In genomic region chr11:3352990-3353585, GRCm38 (mm10) we compare ENCODE assay signal across 11 mouse cellular contexts. TPM values are rescaled to one million over a fixed set of nuclear protein-coding genes. Genes with fewer than 3 reads are reported as not detected.
A peak's percentile ranks its signal among the peaks of the same experiment; 100 is the strongest.
DNase-seq lines count a peak whose midpoint lies in the region; ATAC-seq and TF ChIP-seq lines count a peak whose summit lies in the region.
"Had no signal": no experiment of that assay in that cellular context is flagged by ENCODE, and none has a peak within 500 bp of the region (broad histone marks: within the 10 kb centered on the region; RNA-seq: fewer than 3 reads in every experiment).

No protein-coding gene starts in this region.

- no peak overlapping the region for H3K9ac ChIP-seq in lung, embryonic 14.5 days
- H3K9ac ChIP-seq in stomach, postnatal 0 days (ENCODE audit: low read length) = no peak overlapping the region
- H3K9ac ChIP-seq: midbrain, embryonic 12.5 days had no signal

- H3K36me3 ChIP-seq in lung, embryonic 14.5 days (ENCODE audit: insufficient read depth) = peaks cover 65% of the 10 kb centered on the region
- H3K36me3 ChIP-seq in stomach, postnatal 0 days (ENCODE audit: control insufficient read depth, insufficient read depth, low read length) = peaks cover 25% of the 10 kb centered on the region

- intact Hi-C loops in heart, postnatal 25 days (cut with DNase I) = no loop called here

- H3K27me3 ChIP-seq in lung, embryonic 14.5 days (ENCODE audit: insufficient read depth, low read length) = no peaks in the 10 kb centered on the region
- no peaks in the 10 kb centered on the region for H3K27me3 ChIP-seq in stomach, postnatal 0 days (ENCODE audit: control insufficient read depth, insufficient read depth, low read length)
- H3K27me3 ChIP-seq: midbrain, embryonic 12.5 days; Patski had no signal

- H3K4me3 ChIP-seq in lung, embryonic 14.5 days (ENCODE audit: low read depth, low read length) = no peak overlapping the region
- H3K4me3 ChIP-seq in stomach, postnatal 0 days (ENCODE audit: low read depth, low read length) = no peak overlapping the region
- H3K4me3 ChIP-seq: midbrain, embryonic 12.5 days had no signal

- peak; percentile 90 for DNase-seq in heart, adult 11 months
- no peak for DNase-seq in heart, postnatal 25 days (ENCODE audit: low spot score)
- peak; percentile 31 for DNase-seq in lung, embryonic 14.5 days
- no peak for DNase-seq in lung, adult 18-20 months
- DNase-seq in MN1 (ENCODE audit: low spot score) = peak; percentile 49
- DNase-seq in stomach, postnatal 0 days (ENCODE audit: low spot score) = no peak
- no peak for DNase-seq in natural killer cell, adult 2 months (ENCODE audit: low spot score in 2 of 2)
- DNase-seq: heart, postnatal 36 days had no signal

- no peaks in the 10 kb centered on the region for H3K9me3 ChIP-seq in lung, embryonic 14.5 days (ENCODE audit: low read depth, low read length)
- H3K9me3 ChIP-seq in stomach, postnatal 0 days (ENCODE audit: control insufficient read depth, low read length) = no peaks in the 10 kb centered on the region
- H3K9me3 ChIP-seq: midbrain, embryonic 12.5 days had no signal

- peak; percentile 37 for TF ChIP-seq CTCF in lung, embryonic 14.5 days (IDR thresholded peaks at IDR 0.05; ENCODE audit: low read depth)
- TF ChIP-seq CTCF in stomach, postnatal 0 days (IDR thresholded peaks at IDR 0.05; ENCODE audit: low read depth) = peak; percentile 53

- TF ChIP-seq EP300 in stomach, postnatal 0 days (optimal IDR thresholded peaks at IDR 0.05) = no peak

- no peak overlapping the region for H3K4me2 ChIP-seq in lung, embryonic 14.5 days
- no peak overlapping the region for H3K4me2 ChIP-seq in stomach, postnatal 0 days (replicated peaks; ENCODE audit: low read depth)
- H3K4me2 ChIP-seq: midbrain, embryonic 12.5 days had no signal

- 53% methylated on average over 18 of the region's 18 CpGs for WGBS in lung, embryonic 14.5 days
- WGBS in stomach, postnatal 0 days = 62% methylated on average over 18 of the region's 18 CpGs

- no peak for ATAC-seq in lung, embryonic 14.5 days (ENCODE audit: insufficient read depth)
- ATAC-seq in stomach, postnatal 0 days (ENCODE audit: low FRiP score, low TSS enrichment) = no peak
- ATAC-seq in cerebellum, adult (ENCODE audit: insufficient number of reproducible peaks, low FRiP score, low TSS enrichment) = no peak
- ATAC-seq: Patski had no signal

- H3K4me1 ChIP-seq in lung, embryonic 14.5 days (ENCODE audit: insufficient read depth) = peaks cover 8% of the 10 kb centered on the region
- H3K4me1 ChIP-seq in stomach, postnatal 0 days (replicated peaks; ENCODE audit: control insufficient read depth, insufficient read depth) = no peaks in the 10 kb centered on the region; the same call in 1 of the 2 replicates

- no peak overlapping the region for H3K27ac ChIP-seq in lung, embryonic 14.5 days (ENCODE audit: low read depth)
- no peak overlapping the region for H3K27ac ChIP-seq in stomach, postnatal 0 days (replicated peaks)
- H3K27ac ChIP-seq: midbrain, embryonic 12.5 days had no signal

RNA-seq across cellular contexts. Expression of gene Pik3ip1, which starts 22.9 kb away (rescaled TPM):
- 10 to 100 TPM; 39.4 to 42.4 TPM for total RNA-seq in heart, postnatal 25 days (2021)
- polyA plus RNA-seq in lung, embryonic 14.5 days (2014; fragmentation: Nextera tagmentation; extraction: Ambion mirVana) = 6.4 and 8.5 TPM in 2 replicates
- 8.9 and 9.0 TPM in 2 replicates for polyA plus RNA-seq in stomach, postnatal 0 days (2015; fragmentation: Nextera tagmentation; extraction: Ambion mirVana)

RNA-seq across cellular contexts. Expression of gene Limk2, which starts 55.9 kb away (rescaled TPM):
- 10 to 100 TPM; 17.2 to 18.5 TPM for total RNA-seq in heart, postnatal 25 days (2021)
- 45.3 and 49.1 TPM in 2 replicates for polyA plus RNA-seq in lung, embryonic 14.5 days (2014; fragmentation: Nextera tagmentation; extraction: Ambion mirVana)
- 69.3 and 73.9 TPM in 2 replicates for polyA plus RNA-seq in stomach, postnatal 0 days (2015; fragmentation: Nextera tagmentation; extraction: Ambion mirVana)

Comparison
In these comparisons a context has a peak if more than half of its experiments do, and no peak if none do; other contexts are left out.
1. DNase-seq: peak in heart, adult 11 months (single experiment), lung, embryonic 14.5 days (single experiment) and MN1 (single experiment); none in heart, postnatal 25 days (single experiment), lung, adult 18-20 months (0 of 2), stomach, postnatal 0 days (single experiment) and natural killer cell, adult 2 months (0 of 2).